Mouse (Mus musculus): ENCODE data around the gene Astn2. TPM values are rescaled to one million over a fixed set of nuclear protein-coding genes. Genes with fewer than 3 reads are reported as not detected.
"Not testable (repeated sequence)": the region's sequence is repeated elsewhere in the genome, so short reads cannot be mapped to it uniquely, and the experiment has no call there.

Gene Astn2
- polyA plus RNA-seq, 1 experiment: 0.65 TPM

- no peak overlapping the region for H3K27ac ChIP-seq (ENCODE audit: control insufficient read depth, insufficient read depth, low read length)
- H3K36me3 ChIP-seq (ENCODE audit: control insufficient read depth, insufficient read depth, low read length): no peaks in the 10 kb centered on the region
- H3K4me3 ChIP-seq (ENCODE audit: control insufficient read depth, insufficient read depth, low read length): no peak overlapping the region
- H3K27me3 ChIP-seq (ENCODE audit: control insufficient read depth, insufficient read depth, low read length): no peaks in the 10 kb centered on the region
- TF ChIP-seq CTCF (IDR thresholded peaks at IDR 0.05; ENCODE audit: borderline replicate concordance, control insufficient read depth, extremely low read depth, insufficient read depth, low read length, poor library complexity) (no peak), POLR2A (IDR thresholded peaks at IDR 0.05; ENCODE audit: control insufficient read depth, extremely low read depth, insufficient read depth, low read length, poor library complexity) (no peak)
- 67% methylated on average over 3 of the region's 3 CpGs for WGBS
- no peaks in the 10 kb centered on the region for H3K4me1 ChIP-seq (replicated peaks; ENCODE audit: control insufficient read depth, insufficient read depth, low read length)
- DNase-seq: no peak
Measured at GRCm38 (mm10) chr4:65686258-65687005, 718.0 kb downstream of the Astn2 start.

DNA sequence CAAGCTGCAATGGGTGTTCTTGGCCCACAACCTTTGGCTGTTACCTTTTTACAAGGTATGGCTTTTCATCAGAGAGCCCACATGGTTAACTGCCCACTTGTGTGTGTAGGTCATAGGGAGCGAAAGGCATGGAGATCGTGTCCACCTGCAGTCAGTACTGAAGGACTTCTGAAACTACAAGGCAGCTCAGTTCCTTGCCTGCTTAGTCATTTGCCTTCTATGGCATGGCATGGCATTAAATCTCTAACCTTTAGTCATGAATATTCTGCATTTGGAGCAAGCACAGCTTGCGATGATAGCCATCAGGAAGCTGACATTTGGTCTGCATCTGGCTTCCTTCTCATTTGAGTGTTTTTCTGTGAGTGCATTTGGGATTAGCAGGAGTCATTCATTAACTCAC lies 720.0 kb downstream of the Astn2 start:
- no peak for TF ChIP-seq CTCF (IDR thresholded peaks at IDR 0.05; ENCODE audit: borderline replicate concordance, control insufficient read depth, extremely low read depth, insufficient read depth, low read length, poor library complexity)
- no peak for TF ChIP-seq POLR2A (IDR thresholded peaks at IDR 0.05; ENCODE audit: control insufficient read depth, extremely low read depth, insufficient read depth, low read length, poor library complexity)
- no peak overlapping the region for H3K27ac ChIP-seq (ENCODE audit: control insufficient read depth, insufficient read depth, low read length)
- no peak overlapping the region for H3K4me3 ChIP-seq (ENCODE audit: control insufficient read depth, insufficient read depth, low read length)
- no peaks in the 10 kb centered on the region for H3K27me3 ChIP-seq (ENCODE audit: control insufficient read depth, insufficient read depth, low read length)
- H3K36me3 ChIP-seq (ENCODE audit: control insufficient read depth, insufficient read depth, low read length): no peaks in the 10 kb centered on the region
- whole genome bisulfite sequencing: 84% methylated on average over 3 of the region's 3 CpGs
- DNase-seq: no peak
- H3K4me1 ChIP-seq (replicated peaks; ENCODE audit: control insufficient read depth, insufficient read depth, low read length): no peaks in the 10 kb centered on the region

GRCm38 (mm10) chr4:65679786-65680185 lies 724.6 kb downstream of the Astn2 start:
- H3K27me3 ChIP-seq (ENCODE audit: control insufficient read depth, insufficient read depth, low read length); H3K36me3 ChIP-seq (ENCODE audit: control insufficient read depth, insufficient read depth, low read length); H3K27ac ChIP-seq (ENCODE audit: control insufficient read depth, insufficient read depth, low read length); DNase-seq; H3K4me1 ChIP-seq (replicated peaks; ENCODE audit: control insufficient read depth, insufficient read depth, low read length); H3K4me3 ChIP-seq (ENCODE audit: control insufficient read depth, insufficient read depth, low read length): not testable (repeated sequence)
- 81% methylated on average over 2 of the region's 2 CpGs for WGBS

- no peak overlapping the region for H3K4me3 ChIP-seq (ENCODE audit: control insufficient read depth, insufficient read depth, low read length)
- H3K27me3 ChIP-seq (ENCODE audit: control insufficient read depth, insufficient read depth, low read length): no peaks in the 10 kb centered on the region
- no peaks in the 10 kb centered on the region for H3K36me3 ChIP-seq (ENCODE audit: control insufficient read depth, insufficient read depth, low read length)
- no peak for TF ChIP-seq CTCF (IDR thresholded peaks at IDR 0.05; ENCODE audit: borderline replicate concordance, control insufficient read depth, extremely low read depth, insufficient read depth, low read length, poor library complexity)
- no peak for TF ChIP-seq POLR2A (IDR thresholded peaks at IDR 0.05; ENCODE audit: control insufficient read depth, extremely low read depth, insufficient read depth, low read length, poor library complexity)
- no peaks in the 10 kb centered on the region for H3K4me1 ChIP-seq (replicated peaks; ENCODE audit: control insufficient read depth, insufficient read depth, low read length)
- 28% methylated on average over 5 of the region's 5 CpGs for WGBS
- no peak overlapping the region for H3K27ac ChIP-seq (ENCODE audit: control insufficient read depth, insufficient read depth, low read length)
- DNase-seq: no peak
Measured at GRCm38 (mm10) chr4:65678929-65679328, 725.5 kb downstream of the Astn2 start.

GRCm38 (mm10) chr4:65678495-65678894 lies 725.9 kb downstream of the Astn2 start:
- Histone ChIP-seq H3K27ac (ENCODE audit: control insufficient read depth, insufficient read depth, low read length) (no peak overlapping the region), H3K27me3 (ENCODE audit: control insufficient read depth, insufficient read depth, low read length) (no peaks in the 10 kb centered on the region), H3K4me3 (ENCODE audit: control insufficient read depth, insufficient read depth, low read length) (no peak overlapping the region), H3K4me1 (replicated peaks; ENCODE audit: control insufficient read depth, insufficient read depth, low read length) (no peaks in the 10 kb centered on the region), H3K36me3 (ENCODE audit: control insufficient read depth, insufficient read depth, low read length) (no peaks in the 10 kb centered on the region)
- TF ChIP-seq CTCF (IDR thresholded peaks at IDR 0.05; ENCODE audit: borderline replicate concordance, control insufficient read depth, extremely low read depth, insufficient read depth, low read length, poor library complexity): no peak
- no peak for TF ChIP-seq POLR2A (IDR thresholded peaks at IDR 0.05; ENCODE audit: control insufficient read depth, extremely low read depth, insufficient read depth, low read length, poor library complexity)
- no peak for DNase-seq
- WGBS: 77% methylated on average over 5 of the region's 5 CpGs

GRCm38 (mm10) chr4:65674267-65674978 lies 730.0 kb downstream of the Astn2 start:
- no peak for DNase-seq
- Histone ChIP-seq H3K4me3 (ENCODE audit: control insufficient read depth, insufficient read depth, low read length) (no peak overlapping the region), H3K27me3 (ENCODE audit: control insufficient read depth, insufficient read depth, low read length) (no peaks in the 10 kb centered on the region), H3K36me3 (ENCODE audit: control insufficient read depth, insufficient read depth, low read length) (no peaks in the 10 kb centered on the region), H3K27ac (ENCODE audit: control insufficient read depth, insufficient read depth, low read length) (no peak overlapping the region), H3K4me1 (replicated peaks; ENCODE audit: control insufficient read depth, insufficient read depth, low read length) (no peaks in the 10 kb centered on the region)
- TF ChIP-seq POLR2A (IDR thresholded peaks at IDR 0.05; ENCODE audit: control insufficient read depth, extremely low read depth, insufficient read depth, low read length, poor library complexity): no peak
- TF ChIP-seq CTCF (IDR thresholded peaks at IDR 0.05; ENCODE audit: borderline replicate concordance, control insufficient read depth, extremely low read depth, insufficient read depth, low read length, poor library complexity): no peak
- 87% methylated on average over 4 of the region's 4 CpGs for WGBS
